ENCODE assay signal across 24 mouse cellular contexts in the genomic region with DNA sequence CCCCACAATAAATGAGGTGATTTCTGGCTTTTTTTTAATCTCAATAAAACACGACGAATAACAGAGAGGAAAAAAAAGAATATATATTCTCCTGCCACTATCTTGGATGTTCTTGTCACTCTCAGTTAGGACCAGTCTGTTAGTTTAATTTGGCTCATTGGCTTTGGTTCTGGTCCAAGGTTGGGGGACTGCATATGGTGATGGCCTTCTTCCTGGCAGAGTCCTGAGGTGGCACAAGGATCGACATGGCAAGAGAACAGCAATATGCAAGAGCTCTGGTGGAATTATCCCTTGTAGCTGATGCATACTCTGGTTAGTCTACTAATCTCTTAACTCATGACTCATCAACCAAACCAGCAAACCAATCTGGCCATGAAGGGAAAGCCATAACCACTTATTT. TPM values are rescaled to one million over a fixed set of nuclear protein-coding genes. Genes with fewer than 3 reads are reported as not detected.
DNase-seq lines count a peak whose midpoint lies in the region; ATAC-seq lines count a peak whose summit lies in the region.
"Had no signal": no experiment of that assay in that cellular context is flagged by ENCODE, and none has a peak within 500 bp of the region (broad histone marks: within the 10 kb centered on the region; RNA-seq: fewer than 3 reads in every experiment).

No protein-coding gene starts in this region.

- H3K4me2 ChIP-seq in intestine, embryonic 16.5 days (ENCODE audit: low read depth, low read length), result no peak overlapping the region
- no peak overlapping the region for H3K4me2 ChIP-seq in forebrain, embryonic 12.5 days
- H3K4me2 ChIP-seq: embryonic facial prominence, embryonic 13.5 days; hindbrain, embryonic 13.5 days; intestine, embryonic 15.5 days had no signal

- WGBS in intestine, embryonic 16.5 days, result 86% methylated on average over 3 of the region's 3 CpGs
- WGBS in forebrain, embryonic 10.5 days, result 93% methylated on average over 3 of the region's 3 CpGs
- 97% methylated on average over 3 of the region's 3 CpGs for WGBS in forebrain, embryonic 12.5 days

- no peak overlapping the region for H3K9ac ChIP-seq in intestine, embryonic 16.5 days (ENCODE audit: low read depth, low read length)
- no peak overlapping the region for H3K9ac ChIP-seq in forebrain, embryonic 12.5 days
- H3K9ac ChIP-seq: embryonic facial prominence, embryonic 13.5 days; hindbrain, embryonic 13.5 days; intestine, embryonic 15.5 days had no signal

- no peak for ATAC-seq in intestine, embryonic 16.5 days
- no peak for ATAC-seq in forebrain, embryonic 12.5 days (ENCODE audit: low FRiP score)
- ATAC-seq: activated CD4-positive, CD25-positive, alpha-beta regulatory T cell, adult 4 months; forebrain, embryonic 16.5 days; intestine, embryonic 15.5 days had no signal

- H3K27ac ChIP-seq in intestine, embryonic 16.5 days (ENCODE audit: low read length), result no peak overlapping the region
- H3K27ac ChIP-seq in forebrain, embryonic 10.5 days, result no peak overlapping the region
- no peak overlapping the region for H3K27ac ChIP-seq in forebrain, embryonic 12.5 days
- H3K27ac ChIP-seq: embryonic facial prominence, embryonic 13.5 days; heart, embryonic 10.5 days; hindbrain, embryonic 13.5 days; intestine, embryonic 15.5 days had no signal

- no peaks in the 10 kb centered on the region for H3K9me3 ChIP-seq in intestine, embryonic 16.5 days (ENCODE audit: control insufficient read depth, low read length)
- H3K9me3 ChIP-seq in forebrain, embryonic 10.5 days, result no peaks in the 10 kb centered on the region
- H3K9me3 ChIP-seq in forebrain, embryonic 12.5 days, result no peaks in the 10 kb centered on the region
- H3K9me3 ChIP-seq: embryonic facial prominence, embryonic 13.5 days; G1E; heart, embryonic 10.5 days; hindbrain, embryonic 13.5 days; intestine, embryonic 15.5 days had no signal

- H3K27me3 ChIP-seq in intestine, embryonic 16.5 days (replicated peaks; ENCODE audit: control insufficient read depth, insufficient read depth, low read length), result no peaks in the 10 kb centered on the region
- no peaks in the 10 kb centered on the region for H3K27me3 ChIP-seq in forebrain, embryonic 10.5 days (ENCODE audit: poor library complexity, severe bottlenecking)
- no peaks in the 10 kb centered on the region for H3K27me3 ChIP-seq in forebrain, embryonic 12.5 days
- H3K27me3 ChIP-seq: embryonic facial prominence, embryonic 13.5 days; hindbrain, embryonic 13.5 days; intestine, embryonic 15.5 days had no signal

- H3K4me1 ChIP-seq in intestine, embryonic 16.5 days (ENCODE audit: control insufficient read depth, insufficient read depth, low read length), result no peaks in the 10 kb centered on the region
- H3K4me1 ChIP-seq in forebrain, embryonic 10.5 days, result no peaks in the 10 kb centered on the region
- no peaks in the 10 kb centered on the region for H3K4me1 ChIP-seq in forebrain, embryonic 12.5 days
- H3K4me1 ChIP-seq: embryonic facial prominence, embryonic 13.5 days; heart, embryonic 10.5 days; hindbrain, embryonic 13.5 days; intestine, embryonic 15.5 days had no signal

- no peaks in the 10 kb centered on the region for H3K36me3 ChIP-seq in intestine, embryonic 16.5 days (ENCODE audit: control insufficient read depth, insufficient read depth, low read length)
- no peaks in the 10 kb centered on the region for H3K36me3 ChIP-seq in forebrain, embryonic 10.5 days (replicated peaks)
- no peaks in the 10 kb centered on the region for H3K36me3 ChIP-seq in forebrain, embryonic 12.5 days (replicated peaks)
- H3K36me3 ChIP-seq: embryonic facial prominence, embryonic 13.5 days; G1E; heart, embryonic 10.5 days; hindbrain, embryonic 13.5 days; intestine, embryonic 15.5 days had no signal

- peak; percentile 85 for DNase-seq in brain, adult 2 months (ENCODE audit: low read depth, low spot score)
- DNase-seq in cerebellum, adult 11-12 months, result peak; percentile 77
- DNase-seq in cerebellum, adult 9-10 months, result peak; percentile 84
- peak; percentile 72 to 78 for DNase-seq in cerebellum, postnatal 25 days
- DNase-seq in forebrain, embryonic 10.5 days (ENCODE audit: extremely low spot score, low spot score), result no peak
- DNase-seq in layer of hippocampus, postnatal 14 days (ENCODE audit: low spot score in 2 of 2), result no peak
- DNase-seq: adrenal gland, postnatal 14 days; gastrocnemius, postnatal 10 days; heart, adult 18-20 months; heart, postnatal 10 days; kidney, adult 2 months had no signal

- H3K4me3 ChIP-seq in intestine, embryonic 16.5 days (ENCODE audit: low read length), result no peak overlapping the region
- no peak overlapping the region for H3K4me3 ChIP-seq in forebrain, embryonic 10.5 days
- H3K4me3 ChIP-seq in forebrain, embryonic 12.5 days (replicated peaks), result no peak overlapping the region
- H3K4me3 ChIP-seq: embryonic facial prominence, embryonic 13.5 days; heart, embryonic 10.5 days; hindbrain, embryonic 13.5 days; intestine, embryonic 15.5 days had no signal

RNA-seq across cellular contexts. Expression of a gene that starts 9.6 kb away (rescaled TPM):
- not detected in 2 replicates for polyA plus RNA-seq in intestine, embryonic 16.5 days (2015; fragmentation: Nextera tagmentation; extraction: Ambion mirVana)
- not detected in 2 replicates for polyA plus RNA-seq in forebrain, embryonic 10.5 days (2016; fragmentation: Nextera tagmentation; extraction: Ambion mirVana)
- polyA plus RNA-seq in forebrain, embryonic 12.5 days (2016; fragmentation: Nextera tagmentation; extraction: Ambion mirVana), result not detected in 2 replicates
- not detected for total RNA-seq in layer of hippocampus, postnatal 14 days (2021)
- total RNA-seq: adrenal gland, adult 18-20 months; adrenal gland, postnatal 14 days; gastrocnemius, postnatal 10 days; gastrocnemius, postnatal 4 days; heart, adult 18-20 months; heart, postnatal 10 days; hematopoietic stem cell, adult 5-6 weeks had no signal
- polyA plus RNA-seq: activated CD4-positive, CD25-positive, alpha-beta regulatory T cell, adult 4 months; embryonic facial prominence, embryonic 13.5 days; forebrain, embryonic 16.5 days; G1E; heart, embryonic 10.5 days; heart, embryonic 14.5 days; hindbrain, embryonic 13.5 days; intestine, embryonic 15.5 days; kidney, adult 2 months had no signal

Comparison
In these comparisons a context has a peak if more than half of its experiments do, and no peak if none do; other contexts are left out.
1. DNase-seq: peak in brain, adult 2 months (single experiment), cerebellum, adult 11-12 months (single experiment), cerebellum, adult 9-10 months (single experiment) and cerebellum, postnatal 25 days (2 of 2); none in forebrain, embryonic 10.5 days (single experiment) and layer of hippocampus, postnatal 14 days (0 of 2).